Mouse (Mus musculus) kidney, adult 2 months (tissue): ENCODE data around the gene Mreg. TPM values are rescaled to one million over a fixed set of nuclear protein-coding genes. Genes with fewer than 3 reads are reported as not detected.
"Not testable (repeated sequence)": the region's sequence is repeated elsewhere in the genome, so short reads cannot be mapped to it uniquely, and the experiment has no call there.

Source experiments
- DNase-seq: peaks from one replicate; pipeline ENCODE4 v3.0.0; 2021
- H3K27ac ChIP-seq: fragments of 200-500 bp; 2 replicates; pipeline ENCODE4 v1.5.1; 2012; ENCODE audit warnings: low read depth, low read length, control low read depth, inconsistent platforms; ENCODE audit not compliant: insufficient read depth
- H3K27me3 ChIP-seq: fragments of 200-500 bp; replicated peaks from 2 replicates; pipeline ENCODE4 v1.6.1; 2012; ENCODE audit warnings: mild to moderate bottlenecking, moderate library complexity, low read length, inconsistent platforms; ENCODE audit not compliant: control insufficient read depth, insufficient read depth
- H3K36me3 ChIP-seq: fragments of 200-500 bp; 2 replicates; pipeline ENCODE4 v1.6.1; 2012; ENCODE audit warnings: mild to moderate bottlenecking, moderate library complexity, low read length, inconsistent platforms; ENCODE audit not compliant: control insufficient read depth, insufficient read depth
- H3K4me1 ChIP-seq: fragments of 200-500 bp; 2 replicates; pipeline ENCODE4 v1.6.1; 2011; ENCODE audit warnings: low read length; ENCODE audit not compliant: control insufficient read depth, insufficient read depth
- H3K4me3 ChIP-seq: fragments of 200-500 bp; 2 replicates; pipeline ENCODE4 v1.5.1; 2011; ENCODE audit warnings: mild to moderate bottlenecking, low read depth, low read length, control low read depth; ENCODE audit not compliant: insufficient read depth
- CTCF ChIP-seq: fragments of 200-500 bp; conservative IDR thresholded peaks from 2 replicates; pipeline ENCODE4 v1.5.1; 2011; ENCODE audit warnings: low read depth, mild to moderate bottlenecking, control low read depth, low read length, moderate library complexity, mixed read lengths; ENCODE audit not compliant: insufficient read depth, insufficient read length
- POLR2A ChIP-seq: fragments of 200-500 bp; IDR thresholded peaks from one replicate; pipeline ENCODE4 v1.6.1; 2011; ENCODE audit warnings: low read depth, low read length, control low read depth
- whole genome bisulfite sequencing: fragments of 180-500 bp; shearing (Covaris S2); methylation state at CpG from one replicate; pipeline ENCODE4 v1.1.7; 2018; 5-methylcytosine and 5-hydroxymethylcytosine counted together
- polyA plus RNA-seq: library from polyadenylated mRNA; depleted of rRNA; stranded (reverse); fragments of >200 nt; gene quantifications from 2 replicates; pipeline ENCODE4 v1.2.3, GENCODE M21; 2012

Mreg gene
- polyA plus RNA-seq, 1 experiment: 3.2 TPM

- Histone ChIP-seq H3K4me1 (peaks cover 9% of the 10 kb centered on the region; the same call in 1 of the 2 replicates), H3K36me3 (no peaks in the 10 kb centered on the region), H3K27ac (no peak overlapping the region), H3K4me3 (no peak overlapping the region), H3K27me3 (no peaks in the 10 kb centered on the region)
- WGBS: 95% methylated on average over 1 of the region's 1 CpGs
- TF ChIP-seq CTCF (no peak), POLR2A (no peak)
- no peak for DNase-seq
Observed at GRCm38 (mm10) chr1:72251806-72252205, 39.7 kb upstream of the Mreg start.

- not testable (repeated sequence) for H3K4me3 ChIP-seq
- 63% methylated on average over 9 of the region's 9 CpGs for WGBS
Observed at GRCm38 (mm10) chr1:72248226-72248737, 36.2 kb upstream of the Mreg start.

GRCm38 (mm10) chr1:72244317-72245036 is 32.4 kb upstream of the Mreg start:
- H3K36me3 ChIP-seq: no peaks in the 10 kb centered on the region
- no peaks in the 10 kb centered on the region; the same call in 1 of the 2 replicates for H3K4me1 ChIP-seq
- H3K27me3 ChIP-seq: no peaks in the 10 kb centered on the region
- no peak overlapping the region for H3K4me3 ChIP-seq
- TF ChIP-seq CTCF: no peak
- no peak for TF ChIP-seq POLR2A
- H3K27ac ChIP-seq: no peak overlapping the region
- WGBS: 5% methylated on average over 12 of the region's 12 CpGs
- DNase-seq: no peak

More at GRCm38 (mm10) chr1:72248226-72248737, 36.2 kb upstream of the Mreg start:
- H3K27me3 ChIP-seq, DNase-seq, H3K27ac ChIP-seq, H3K4me1 ChIP-seq, H3K36me3 ChIP-seq: not testable (repeated sequence)

- Histone ChIP-seq H3K4me1 (no peaks in the 10 kb centered on the region; the same call in 1 of the 2 replicates), H3K36me3 (no peaks in the 10 kb centered on the region), H3K4me3 (peak overlapping the region; percentile 90), H3K27ac (peak overlapping the region; percentile 100), H3K27me3 (no peaks in the 10 kb centered on the region)
- WGBS: under 1% methylated on average over 47 of the region's 47 CpGs
- TF ChIP-seq POLR2A (peak; percentile 89), CTCF (no peak)
- DNase-seq: peak; percentile 98
Observed at GRCm38 (mm10) chr1:72243656-72244316, 31.7 kb upstream of the Mreg start.

- Histone ChIP-seq H3K27me3 (no peaks in the 10 kb centered on the region), H3K27ac (no peak overlapping the region)
Observed at GRCm38 (mm10) chr1:72242581-72243143, 30.6 kb upstream of the Mreg start.

GRCm38 (mm10) chr1:72239113-72239512 is 27.0 kb upstream of the Mreg start:
- H3K4me1 ChIP-seq, H3K4me3 ChIP-seq, H3K27ac ChIP-seq, DNase-seq, H3K27me3 ChIP-seq, H3K36me3 ChIP-seq: not testable (repeated sequence)
- WGBS: 88% methylated on average over 3 of the region's 3 CpGs

More at GRCm38 (mm10) chr1:72242581-72243143, 30.6 kb upstream of the Mreg start:
- TF ChIP-seq CTCF: no peak
- TF ChIP-seq POLR2A: no peak
- no peak overlapping the region for H3K4me3 ChIP-seq
- no peaks in the 10 kb centered on the region; the same call in 1 of the 2 replicates for H3K4me1 ChIP-seq
- H3K36me3 ChIP-seq: no peaks in the 10 kb centered on the region
- WGBS: 95% methylated on average over 5 of the region's 5 CpGs
- no peak for DNase-seq

GRCm38 (mm10) chr1:72238016-72238580 is 26.0 kb upstream of the Mreg start:
- TF ChIP-seq CTCF (no peak), POLR2A (no peak)
- Histone ChIP-seq H3K4me3 (no peak overlapping the region), H3K4me1 (no peaks in the 10 kb centered on the region), H3K27ac (no peak overlapping the region), H3K27me3 (no peaks in the 10 kb centered on the region), H3K36me3 (no peaks in the 10 kb centered on the region)
- WGBS: 74% methylated on average over 10 of the region's 10 CpGs
- no peak for DNase-seq
